Mouse (Mus musculus) limb, embryonic 14.5 days (tissue): ENCODE measurements around the gene Pcx. TPM values are rescaled to one million over a fixed set of nuclear protein-coding genes. Genes with fewer than 3 reads are reported as not detected.

Experiments used
- ATAC-seq: fragments of 200-750 bp; cut with Nextera tagmentation; 2 replicates; pipeline ENCODE4 v1.8.0; 2017; ENCODE audit warnings: low read depth, moderate number of reproducible peaks, moderate TSS enrichment; ENCODE audit not compliant: low FRiP score
- DNase-seq: peaks from one replicate; pipeline ENCODE4 v3.0.0-alpha.2; 2015; ENCODE audit warnings: low spot score
- H3K27ac ChIP-seq: fragments of 300-500 bp; sonication (generic); replicated peaks from 2 replicates; pipeline ENCODE4 v1.5.1; 2014; ENCODE audit warnings: low read depth, mild to moderate bottlenecking, low read length, moderate library complexity, mixed read lengths
- H3K27me3 ChIP-seq: fragments of 300-500 bp; sonication (generic); 2 replicates; pipeline ENCODE4 v1.6.1; 2014; ENCODE audit warnings: low read length, mixed read lengths; ENCODE audit not compliant: control insufficient read depth, insufficient read depth
- H3K36me3 ChIP-seq: fragments of 300-500 bp; sonication (generic); 2 replicates; pipeline ENCODE4 v1.6.1; 2014; ENCODE audit warnings: mild to moderate bottlenecking, low read length, moderate library complexity, mixed read lengths; ENCODE audit not compliant: control insufficient read depth, insufficient read depth
- H3K4me1 ChIP-seq: fragments of 300-500 bp; sonication (generic); 2 replicates; pipeline ENCODE4 v1.6.1; 2014; ENCODE audit warnings: antibody characterized with exemption, low read length, mixed read lengths; ENCODE audit not compliant: control insufficient read depth, insufficient read depth
- H3K4me2 ChIP-seq: fragments of 300-500 bp; sonication (generic); replicated peaks from 2 replicates; pipeline ENCODE4 v1.6.1; 2014; ENCODE audit warnings: low read depth, mild to moderate bottlenecking, low read length, moderate library complexity; ENCODE audit not compliant: severe bottlenecking
- H3K4me3 ChIP-seq: fragments of 300-500 bp; sonication (generic); replicated peaks from 2 replicates; pipeline ENCODE4 v1.5.1; 2014; ENCODE audit warnings: low read length
- H3K9ac ChIP-seq: fragments of 300-500 bp; sonication (generic); 2 replicates; pipeline ENCODE4 v1.6.1; 2014; ENCODE audit warnings: mild to moderate bottlenecking, low read depth, low read length, moderate library complexity; ENCODE audit not compliant: severe bottlenecking
- H3K9me3 ChIP-seq: fragments of 300-500 bp; sonication (generic); 2 replicates; pipeline ENCODE4 v1.6.1; 2016; ENCODE audit warnings: low read length; ENCODE audit not compliant: control insufficient read depth
- POLR2A ChIP-seq: fragments of 200-500 bp; IDR thresholded peaks from 2 replicates; pipeline ENCODE4 v1.8.0; 2012; ENCODE audit warnings: inconsistent platforms, mild to moderate bottlenecking, moderate library complexity, borderline replicate concordance; ENCODE audit not compliant: insufficient read depth, insufficient read length; ENCODE audit errors: extremely low read depth
- WGBS: fragments of 180-500 bp; shearing (Covaris S2); extraction: QIAGEN DNeasy Blood & Tissue Kit; methylation state at CpG from one replicate; pipeline ENCODE4 v1.1.7; 2014; 5-methylcytosine and 5-hydroxymethylcytosine counted together
- polyA plus RNA-seq, 2 experiments: library from polyadenylated mRNA; depleted of rRNA in 1 of 2; stranded (reverse) in 1 of 2; unstranded in 1 of 2; fragments of >200 nt; fragmentation: Nextera tagmentation in 1 of 2; extraction: Ambion mirVana in 1 of 2; gene quantifications; 2 replicates each; pipeline versions ENCODE4 v1.2.1 to v1.2.3; 2012 to 2014

The Pcx gene
- polyA plus RNA-seq, 2 experiments: 11.8 to 14.8 TPM

GRCm38 (mm10) chr19:4491080-4491695 lies 19.1 kb upstream of the Pcx start:
- no peaks in the 10 kb centered on the region for H3K36me3 ChIP-seq
- H3K9me3 ChIP-seq: no peaks in the 10 kb centered on the region
- H3K9ac ChIP-seq: no peak overlapping the region
- no peak for TF ChIP-seq POLR2A
- H3K27ac ChIP-seq: no peak overlapping the region
- no peaks in the 10 kb centered on the region for H3K4me1 ChIP-seq
- no peak overlapping the region for H3K4me3 ChIP-seq
- DNase-seq (no peak), ATAC-seq (no peak)
- no peaks in the 10 kb centered on the region for H3K27me3 ChIP-seq
- 62% methylated on average over 10 of the region's 10 CpGs for WGBS
- no peak overlapping the region for H3K4me2 ChIP-seq

GRCm38 (mm10) chr19:4492526-4493296 lies 17.6 kb upstream of the Pcx start:
- no peak overlapping the region for H3K4me3 ChIP-seq
- no peaks in the 10 kb centered on the region for H3K4me1 ChIP-seq
- H3K9me3 ChIP-seq: no peaks in the 10 kb centered on the region
- ATAC-seq: no peak
- no peaks in the 10 kb centered on the region for H3K27me3 ChIP-seq
- 51% methylated on average over 8 of the region's 9 CpGs for WGBS
- H3K27ac ChIP-seq: no peak overlapping the region
- no peaks in the 10 kb centered on the region for H3K36me3 ChIP-seq
- no peak overlapping the region for H3K4me2 ChIP-seq
- no peak for DNase-seq
- 0 out of 2 replicates have a peak overlapping the region, but pooled peaks have one; percentile 21 for H3K9ac ChIP-seq
- TF ChIP-seq POLR2A: no peak

- no peak for DNase-seq
- Histone ChIP-seq H3K27ac (no peak overlapping the region), H3K9me3 (no peaks in the 10 kb centered on the region), H3K4me1 (no peaks in the 10 kb centered on the region), H3K4me2 (no peak overlapping the region), H3K36me3 (no peaks in the 10 kb centered on the region), H3K9ac (no peak overlapping the region), H3K27me3 (no peaks in the 10 kb centered on the region), H3K4me3 (no peak overlapping the region)
- ATAC-seq: no peak
- no peak for TF ChIP-seq POLR2A
- 70% methylated on average over 7 of the region's 7 CpGs for WGBS
Measured at GRCm38 (mm10) chr19:4494707-4495106, 15.6 kb upstream of the Pcx start.

- no peak overlapping the region for H3K4me3 ChIP-seq
- TF ChIP-seq POLR2A: no peak
- ATAC-seq (no peak), DNase-seq (no peak)
- no peaks in the 10 kb centered on the region for H3K4me1 ChIP-seq
- no peak overlapping the region for H3K9ac ChIP-seq
- no peaks in the 10 kb centered on the region for H3K9me3 ChIP-seq
- H3K27ac ChIP-seq: no peak overlapping the region
- H3K27me3 ChIP-seq: no peaks in the 10 kb centered on the region
- no peak overlapping the region for H3K4me2 ChIP-seq
- WGBS: 81% methylated on average over 5 of the region's 5 CpGs
- H3K36me3 ChIP-seq: no peaks in the 10 kb centered on the region
Measured at GRCm38 (mm10) chr19:4495814-4496213, 14.5 kb upstream of the Pcx start.

GRCm38 (mm10) chr19:4496535-4497262 lies 13.6 kb upstream of the Pcx start:
- TF ChIP-seq POLR2A: no peak
- 90% methylated on average over 3 of the region's 3 CpGs for WGBS

More at GRCm38 (mm10) chr19:4496535-4497262, 13.6 kb upstream of the Pcx start:
- Histone ChIP-seq H3K4me1 (no peaks in the 10 kb centered on the region), H3K9ac (no peak overlapping the region), H3K4me3 (no peak overlapping the region), H3K27ac (no peak overlapping the region), H3K27me3 (no peaks in the 10 kb centered on the region), H3K4me2 (no peak overlapping the region), H3K9me3 (no peaks in the 10 kb centered on the region), H3K36me3 (no peaks in the 10 kb centered on the region)
- DNase-seq (no peak), ATAC-seq (no peak)
